Mouse (Mus musculus) MEL (cell line): ENCODE data around the gene Wrap73. TPM values are rescaled to one million over a fixed set of nuclear protein-coding genes. Genes with fewer than 3 reads are reported as not detected.

Source experiments
- DNase-seq: peaks from one replicate; pipeline ENCODE4 v3.0.0; 2011; ENCODE audit warnings: low read depth, low spot score
- H3K27ac ChIP-seq: 2 replicates; pipeline ENCODE4 v1.5.1; 2012; ENCODE audit warnings: low read depth, mild to moderate bottlenecking, control low read depth, low read length, moderate library complexity; ENCODE audit not compliant: control insufficient read depth
- H3K27me3 ChIP-seq, 2 experiments: fragments of 150-350 bp in 1 of 2; sonication (generic) in 1 of 2; 2 replicates each; pipeline ENCODE4 v1.6.1; 2012; ENCODE audit warnings: low read length in 2 of 2, mild to moderate bottlenecking in 2 of 2, improper control_type of control experiment in 1 of 2, moderate library complexity in 1 of 2; ENCODE audit not compliant: insufficient read depth in 2 of 2, control insufficient read depth in 1 of 2
- H3K36me3 ChIP-seq, 2 experiments: 2 replicates each; pipeline ENCODE4 v1.6.1; 2012 to 2014; ENCODE audit warnings: low read length in 2 of 2, improper control_type of control experiment in 1 of 2, inconsistent platforms in 1 of 2, mild to moderate bottlenecking in 1 of 2; ENCODE audit not compliant: insufficient read depth in 2 of 2, control insufficient read depth in 1 of 2
- H3K4me1 ChIP-seq, 2 experiments: fragments of 150-350 bp in 1 of 2; sonication (generic) in 1 of 2; 2 replicates each; pipeline ENCODE4 v1.6.1; 2012; ENCODE audit warnings: low read length in 2 of 2, improper control_type of control experiment in 1 of 2, mild to moderate bottlenecking in 1 of 2; ENCODE audit not compliant: insufficient read depth in 2 of 2, control insufficient read depth in 1 of 2
- H3K4me3 ChIP-seq, 2 experiments: fragments of 150-350 bp in 1 of 2; sonication (generic) in 1 of 2; 2 replicates each; pipeline ENCODE4 v1.5.1; 2012; ENCODE audit warnings: low read depth in 2 of 2, low read length in 2 of 2, mild to moderate bottlenecking in 2 of 2, moderate library complexity in 2 of 2, control low read depth in 1 of 2, improper control_type of control experiment in 1 of 2; ENCODE audit not compliant: control insufficient read depth in 1 of 2, insufficient read depth in 1 of 2
- H3K79me2 ChIP-seq: 2 replicates; pipeline ENCODE4 v1.6.1; 2012; ENCODE audit warnings: mild to moderate bottlenecking, low read length, moderate library complexity; ENCODE audit not compliant: control insufficient read depth, poor library complexity, insufficient read depth
- H3K9ac ChIP-seq: 2 replicates; pipeline ENCODE4 v1.6.1; 2012; ENCODE audit warnings: low read depth, mild to moderate bottlenecking, control low read depth, low read length, moderate library complexity; ENCODE audit not compliant: control insufficient read depth, poor library complexity, severe bottlenecking
- H3K9me3 ChIP-seq: fragments of 150-350 bp; sonication (generic); replicated peaks from 2 replicates; pipeline ENCODE4 v1.6.1; 2012; ENCODE audit warnings: mild to moderate bottlenecking, low read length, improper control_type of control experiment, moderate library complexity; ENCODE audit not compliant: insufficient read depth
- CHD1 ChIP-seq: IDR thresholded peaks from 2 replicates; pipeline ENCODE4 v1.6.1; 2012; ENCODE audit warnings: low read depth, mild to moderate bottlenecking, inconsistent platforms, low read length, improper control_type of control experiment
- EP300 ChIP-seq, 2 experiments: IDR thresholded peaks; 2 replicates each; pipeline ENCODE4 v1.6.1; 2011; ENCODE audit warnings: improper control_type of control experiment in 2 of 2, low read length in 2 of 2, low read depth in 1 of 2, mild to moderate bottlenecking in 1 of 2
- ETS1 ChIP-seq: IDR thresholded peaks from 2 replicates; pipeline ENCODE4 v1.6.1; 2012; ENCODE audit warnings: low read depth, mild to moderate bottlenecking, inconsistent platforms, low read length, improper control_type of control experiment, moderate library complexity
- GABPA ChIP-seq: IDR thresholded peaks from 2 replicates; pipeline ENCODE4 v1.6.1; 2012; ENCODE audit warnings: low read depth, mild to moderate bottlenecking, inconsistent platforms, low read length, improper control_type of control experiment, moderate library complexity
- GATA1 ChIP-seq: IDR thresholded peaks from 2 replicates; pipeline ENCODE4 v1.6.1; 2011; ENCODE audit warnings: low read depth, low read length, improper control_type of control experiment
- JUND ChIP-seq: IDR thresholded peaks from 2 replicates; pipeline ENCODE4 v1.6.1; 2011; ENCODE audit warnings: low read depth, mild to moderate bottlenecking, improper control_type of control experiment, low read length
- MAFK ChIP-seq: IDR thresholded peaks from 2 replicates; pipeline ENCODE4 v1.6.1; 2011; ENCODE audit warnings: low read depth, mild to moderate bottlenecking, low read length, improper control_type of control experiment, borderline replicate concordance
- MXI1 ChIP-seq: IDR thresholded peaks from 2 replicates; pipeline ENCODE4 v1.6.1; 2011; ENCODE audit warnings: mild to moderate bottlenecking, low read depth, low read length, improper control_type of control experiment
- MYC ChIP-seq: IDR thresholded peaks from 2 replicates; pipeline ENCODE4 v1.6.1; 2011; ENCODE audit warnings: low read depth, mild to moderate bottlenecking, low read length, improper control_type of control experiment, moderate library complexity
- NELFE ChIP-seq: IDR thresholded peaks from 2 replicates; pipeline ENCODE4 v1.6.1; 2011; ENCODE audit warnings: low read depth, low read length, improper control_type of control experiment
- NRF1 ChIP-seq: IDR thresholded peaks from 2 replicates; pipeline ENCODE4 v1.6.1; 2014; ENCODE audit warnings: low read depth, mild to moderate bottlenecking, inconsistent platforms, low read length, improper control_type of control experiment, moderate library complexity; ENCODE audit not compliant: poor library complexity, insufficient read depth, severe bottlenecking
- SIN3A ChIP-seq: IDR thresholded peaks from 2 replicates; pipeline ENCODE4 v1.6.1; 2012; ENCODE audit warnings: low read length, improper control_type of control experiment, inconsistent platforms
- ZMIZ1 ChIP-seq: IDR thresholded peaks from 2 replicates; pipeline ENCODE4 v1.6.1; 2012; ENCODE audit warnings: low read depth, mild to moderate bottlenecking, inconsistent platforms, low read length, improper control_type of control experiment, moderate library complexity
- polyA plus RNA-seq, 2 experiments: library from polyadenylated mRNA; stranded (reverse) in 1 of 2; unstranded in 1 of 2; fragments of >175 nt in 1 of 2; fragments of >200 nt in 1 of 2; gene quantifications; 2 replicates each; pipeline versions ENCODE4 v1.2.1 to v1.2.4; 2012; ENCODE audit warnings: low replicate concordance in 2 of 2, low read depth in 1 of 2; ENCODE audit not compliant: insufficient read length in 2 of 2, insufficient read depth in 1 of 2, missing spikeins in 1 of 2
- total RNA-seq: library from RNA; depleted of rRNA; stranded (reverse); fragments of 300-350 nt; gene quantifications from 2 replicates; pipeline ENCODE4 v1.2.3, GENCODE M21; 2012

Wrap73 gene
- total and polyA plus RNA-seq, 3 experiments: 41.7 to 49.7 TPM; not detected in 1

- DNase-seq: no peak
- Histone ChIP-seq H3K27me3 (no peaks in the 10 kb centered on the region), H3K4me3 (no peak within 1 kb of the TSS), H3K27ac (no peak within 1 kb of the TSS), H3K4me1 (peaks cover 0 to 4% of the 10 kb centered on the region in 2 experiments; a peak in 3 of 4 replicates), H3K9me3 (no peaks in the 10 kb centered on the region), H3K9ac (no peak within 1 kb of the TSS), H3K36me3 (peaks cover 0 to 5% of the 10 kb centered on the region in 2 experiments; a peak in 2 of 4 replicates), H3K79me2 (peaks cover 14% of the 10 kb centered on the region)
- TF ChIP-seq EP300 (IDR thresholded peaks at IDR 0.05; ENCODE audit: low read depth in 1 of 2, low read length in 2 of 2) (no peak), GABPA (no peak), JUND (no peak), GATA1 (no peak), NELFE (no peak), NRF1 (no peak)
Observed at GRCm38 (mm10) chr4:154140182-154140212, 2.2 kb upstream of the Wrap73 start, which contains the start of gene Trp73. Trp73 (minus strand) TSS chr4:154140208.

- no peaks in the 10 kb centered on the region for H3K9me3 ChIP-seq
- no peaks in the 10 kb centered on the region for H3K27me3 ChIP-seq
- no peak overlapping the region for H3K9ac ChIP-seq
- peaks cover 14% of the 10 kb centered on the region for H3K79me2 ChIP-seq
- H3K4me1 ChIP-seq: peaks cover 0 to 4% of the 10 kb centered on the region in 2 experiments; a peak in 3 of 4 replicates
- DNase-seq: no peak
- no peak overlapping the region for H3K27ac ChIP-seq
- TF ChIP-seq MXI1 (no peak), ZMIZ1 (no peak), NRF1 (no peak), ETS1 (no peak), SIN3A (no peak), MYC (no peak), MAFK (no peak), CHD1 (no peak), EP300 (IDR thresholded peaks at IDR 0.05; ENCODE audit: low read depth in 1 of 2, low read length in 2 of 2) (no peak)
- H3K4me3 ChIP-seq: no peak overlapping the region
- H3K36me3 ChIP-seq: peaks cover 0 to 5% of the 10 kb centered on the region in 2 experiments; a peak in 2 of 4 replicates
Observed at GRCm38 (mm10) chr4:154140213-154141008, 1.8 kb upstream of the Wrap73 start.
